Mouse (Mus musculus) stomach, postnatal 0 days (tissue): Measurements from ENCODE around the gene Nprl2.

Experiments
- CTCF ChIP-seq: IDR thresholded peaks from 2 replicates; pipeline ENCODE4 v1.5.1; 2016; ENCODE audit warnings: antibody characterized with exemption, low read depth, mild to moderate bottlenecking, moderate library complexity
- EP300 ChIP-seq: optimal IDR thresholded peaks from 2 replicates; pipeline ENCODE3; 2016; ENCODE audit warnings: antibody characterized with exemption

- TF ChIP-seq CTCF: no peak
- no peak for TF ChIP-seq EP300
Observed at GRCm38 (mm10) chr9:107556346-107556745, 14.3 kb downstream of the Nprl2 start.
